Mouse (Mus musculus): ENCODE results near the gene Blm.

Blm gene

DNA sequence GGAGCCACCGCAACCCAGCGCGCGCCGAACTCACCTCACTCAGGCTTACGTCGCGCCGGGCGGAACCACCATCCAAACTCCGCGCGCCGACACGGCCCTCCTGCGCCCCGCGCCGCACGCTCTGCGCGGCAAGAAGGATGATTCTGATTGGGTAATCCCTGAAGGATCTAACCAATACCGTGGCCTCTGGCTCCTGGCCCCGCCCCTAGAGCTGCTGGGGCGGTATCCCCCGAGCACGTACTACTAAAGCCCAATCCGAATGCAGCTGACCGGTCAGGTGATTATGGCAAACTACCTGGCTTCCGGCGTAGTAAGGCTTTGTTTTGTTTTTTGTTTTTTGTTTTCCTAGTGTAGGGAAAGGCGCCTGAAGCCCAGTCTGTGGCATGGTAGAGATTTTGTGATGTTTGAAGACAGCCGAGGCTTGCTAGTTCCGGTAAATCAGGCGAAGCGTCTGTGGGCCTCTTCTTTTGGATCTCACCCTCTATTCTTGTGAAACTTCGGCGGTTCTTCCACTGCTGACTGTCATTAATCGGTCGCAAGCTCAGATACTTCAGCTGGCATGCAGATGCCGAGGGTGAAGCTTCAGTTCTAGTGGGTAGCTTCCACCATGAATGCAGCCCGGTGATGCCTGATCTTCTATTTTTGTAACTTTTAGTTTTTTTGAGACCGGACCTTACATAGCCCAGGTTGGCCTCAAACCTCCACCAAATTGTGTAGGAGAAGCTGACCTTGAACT lies at the start of gene Blm:
Gene Blm, minus strand, starts transcription at position 111 of the 736 bp plus-strand sequence.
- DNase-seq (ENCODE audit: low spot score in 2 of 2), result peak; percentile 96 to 97

GRCm38 (mm10) chr7:80583981-80584380 lies 49.1 kb upstream of the Blm start:
- no peak for DNase-seq (ENCODE audit: low spot score in 2 of 2)

DNA sequence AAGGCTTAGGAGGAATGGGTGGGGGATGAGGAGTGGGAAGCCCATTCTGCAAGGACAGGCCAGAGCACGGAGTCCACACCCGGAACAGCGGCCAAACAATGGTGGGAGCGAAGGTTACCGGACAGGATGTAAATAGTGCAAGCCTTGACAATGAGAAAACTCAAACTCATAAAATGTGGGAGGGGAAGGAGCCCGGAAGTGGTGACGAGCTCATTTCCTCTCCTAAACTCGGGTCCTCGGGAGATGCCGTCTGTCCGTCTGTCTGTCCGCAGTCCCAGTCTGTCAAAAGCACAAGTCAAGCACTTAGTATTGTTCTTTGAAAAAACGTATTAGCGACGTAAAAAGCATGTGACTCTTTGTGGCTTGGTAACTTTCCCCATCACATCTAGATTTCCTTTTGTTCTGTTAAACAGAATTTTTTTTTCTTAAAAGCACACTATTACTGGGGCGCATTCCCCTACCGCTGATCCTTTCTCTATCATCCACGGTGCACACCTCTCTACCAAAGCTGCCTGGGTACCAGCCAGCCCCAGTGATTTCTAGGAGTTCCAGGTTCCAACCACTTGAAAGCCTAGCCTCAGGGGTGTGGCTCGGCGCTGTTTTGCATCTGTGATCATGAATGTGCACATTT lies 48.0 kb upstream of the Blm start:
- DNase-seq (ENCODE audit: low spot score in 2 of 2), result no peak

DNA sequence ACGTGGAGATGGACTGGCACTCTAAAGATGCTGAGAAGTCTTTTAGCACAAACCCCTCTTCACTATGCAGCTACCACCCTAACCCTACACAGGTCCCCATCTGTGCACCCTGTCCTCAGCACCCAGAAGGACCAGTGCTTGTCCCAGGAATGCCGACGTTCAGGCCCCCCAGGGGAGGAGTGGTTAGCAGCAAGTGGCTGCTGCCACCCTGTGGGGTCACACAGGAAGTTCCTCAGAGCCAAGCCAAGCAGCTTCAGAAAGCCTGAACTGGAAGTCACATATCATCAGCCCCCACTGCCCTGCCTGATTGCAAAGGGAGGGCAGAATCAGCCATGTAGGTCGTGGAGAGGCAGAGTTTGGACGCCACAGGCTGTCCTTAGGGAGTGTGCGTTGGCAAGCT lies 45.4 kb upstream of the Blm start:
- no peak for DNase-seq (ENCODE audit: low spot score in 2 of 2)

DNA sequence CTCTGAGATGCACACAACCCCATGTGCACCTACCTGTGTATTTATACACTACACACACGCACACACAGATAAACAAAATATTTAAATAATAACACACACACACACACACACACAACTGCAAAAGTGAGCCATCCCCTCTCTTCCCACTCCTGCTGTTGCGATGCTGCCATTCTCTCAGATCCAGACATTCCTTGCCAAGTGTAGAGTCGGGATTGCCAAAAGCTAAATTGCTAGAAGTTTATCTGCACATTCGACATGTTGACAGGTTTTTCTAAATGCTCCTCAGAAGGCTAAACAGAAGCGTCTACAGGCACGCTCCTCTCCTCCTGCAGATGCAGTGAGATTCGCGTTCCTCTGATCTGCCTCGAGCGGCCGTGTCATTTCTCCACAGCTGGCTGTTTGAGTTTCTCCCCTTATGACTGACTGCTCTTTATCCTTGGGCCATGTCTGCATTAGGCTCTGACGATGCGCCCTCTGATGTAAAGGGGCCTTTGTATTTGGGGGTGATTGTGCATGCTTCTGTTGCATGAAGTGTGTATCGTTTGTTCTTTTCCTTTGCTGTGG lies 42.6 kb upstream of the Blm start:
- no peak for DNase-seq (ENCODE audit: low spot score in 2 of 2)

- no peak for DNase-seq (ENCODE audit: low spot score in 2 of 2)
These were observed 41.7 kb upstream of the Blm start for GRCm38 (mm10) chr7:80576626-80577025.

- no peak for DNase-seq (ENCODE audit: low spot score in 2 of 2)
These were observed 40.8 kb upstream of the Blm start for GRCm38 (mm10) chr7:80575750-80576149.

- DNase-seq (ENCODE audit: low spot score in 2 of 2), result no peak
These were observed 38.2 kb upstream of the Blm start for GRCm38 (mm10) chr7:80573076-80573475.

DNA sequence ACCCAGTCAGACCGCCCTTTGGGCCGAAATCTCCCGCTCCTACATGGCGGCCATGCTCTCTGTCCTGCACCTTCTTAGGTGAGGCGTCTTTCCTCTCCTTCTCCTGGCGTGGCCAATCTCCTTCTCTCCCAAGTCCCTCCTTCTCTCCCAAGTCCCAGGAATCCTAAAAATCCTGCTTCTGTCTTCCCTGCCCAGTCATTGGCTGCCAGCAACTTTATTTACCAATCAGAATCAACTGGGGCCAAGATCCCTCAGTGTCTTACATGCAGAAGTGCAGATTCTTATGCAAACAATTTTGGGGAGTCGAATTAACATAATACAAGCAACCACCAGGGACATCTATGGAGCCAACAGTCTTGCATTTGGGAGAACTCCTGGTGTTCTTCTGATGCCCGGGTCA lies 33.1 kb upstream of the Blm start:
- no peak for DNase-seq (ENCODE audit: low spot score in 2 of 2)

- DNase-seq (ENCODE audit: low spot score in 2 of 2), result no peak
These were observed 27.0 kb upstream of the Blm start for GRCm38 (mm10) chr7:80561931-80562330.

- DNase-seq (ENCODE audit: low spot score in 2 of 2), result no peak
These were observed 26.4 kb upstream of the Blm start for GRCm38 (mm10) chr7:80561271-80561670.

DNA sequence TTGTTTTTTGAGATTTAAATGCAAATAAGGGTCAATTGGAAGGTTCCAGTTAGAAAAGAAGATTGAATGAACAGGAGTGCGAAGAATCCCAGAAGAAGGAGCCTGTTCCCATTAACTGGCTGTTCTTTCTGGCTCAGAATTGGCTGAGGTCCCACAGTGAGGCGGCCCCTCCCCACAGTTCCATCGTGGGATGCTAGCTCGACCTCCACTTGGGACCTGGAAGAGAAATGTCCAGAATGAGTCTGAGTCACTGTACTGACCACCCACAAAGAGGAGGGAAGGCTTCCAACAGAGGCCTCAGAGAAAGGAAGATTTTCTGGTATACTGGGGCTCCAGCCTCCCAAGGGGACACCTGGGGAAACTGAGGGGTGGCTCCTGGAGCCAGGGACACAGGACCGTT lies 23.7 kb upstream of the Blm start:
- no peak for DNase-seq (ENCODE audit: low spot score in 2 of 2)

DNA sequence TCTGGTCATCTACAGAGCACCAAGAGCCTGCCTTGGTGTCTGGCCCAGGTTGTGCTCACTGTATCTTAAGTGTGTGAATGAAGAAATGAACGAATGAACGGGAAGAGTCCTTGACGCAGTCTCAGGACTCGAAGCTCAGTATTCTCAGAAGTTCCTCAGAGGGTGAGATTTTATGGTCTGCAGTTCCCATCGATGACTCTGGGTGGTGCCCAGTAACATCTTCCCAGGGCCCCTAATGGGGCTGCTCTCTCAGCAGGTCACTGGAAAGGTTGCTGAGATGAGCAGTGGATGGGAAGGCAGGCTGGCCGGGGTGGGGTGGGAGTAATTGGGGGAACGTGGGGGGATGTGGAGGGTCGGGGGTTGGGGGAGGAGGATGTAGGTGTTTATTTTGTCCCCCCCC lies 23.2 kb upstream of the Blm start:
- no peak for DNase-seq (ENCODE audit: low spot score in 2 of 2)

DNA sequence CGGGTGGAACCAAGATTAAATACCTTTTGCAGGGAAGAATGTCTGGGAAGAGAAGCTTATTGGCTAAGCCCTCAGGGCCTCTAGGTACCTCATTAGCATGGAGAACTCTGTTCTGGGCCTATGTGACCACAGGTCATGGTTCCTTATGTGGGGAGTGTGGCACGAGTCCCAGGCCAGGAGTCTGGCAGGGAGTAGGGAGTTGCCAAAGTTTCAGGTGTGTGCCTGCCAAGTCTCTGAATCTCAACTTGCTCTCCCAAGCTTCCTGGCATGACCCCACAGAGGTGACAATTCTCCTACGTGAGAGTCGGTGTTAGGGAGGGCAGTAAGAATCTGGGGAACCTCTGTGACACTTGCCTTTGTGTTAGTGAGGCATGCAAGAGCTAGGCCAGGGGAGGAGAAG lies 22.2 kb upstream of the Blm start:
- DNase-seq (ENCODE audit: low spot score in 2 of 2), result no peak

DNA sequence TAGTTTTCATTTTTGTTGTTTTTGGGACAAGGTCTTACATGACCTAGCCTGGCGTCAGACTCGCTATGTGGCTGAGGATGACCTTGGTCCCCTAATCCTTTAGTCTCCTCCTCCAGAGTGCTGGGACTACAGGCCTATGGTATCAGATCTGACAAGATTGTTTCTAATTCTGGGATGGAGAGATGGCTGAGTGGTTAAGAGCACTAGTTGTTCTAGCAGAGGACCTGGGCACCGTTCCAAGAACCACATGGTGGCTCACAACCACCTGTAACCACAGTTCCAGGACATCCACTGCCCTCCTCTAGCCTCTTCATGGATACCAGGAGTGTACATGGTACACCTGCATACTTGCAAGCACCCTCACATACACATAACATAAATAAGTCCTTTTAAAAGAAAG lies 21.2 kb upstream of the Blm start:
- no peak for DNase-seq (ENCODE audit: low spot score in 2 of 2)

GRCm38 (mm10) chr7:80555146-80555545 lies 20.2 kb upstream of the Blm start:
- no peak for DNase-seq (ENCODE audit: low spot score in 2 of 2)

DNA sequence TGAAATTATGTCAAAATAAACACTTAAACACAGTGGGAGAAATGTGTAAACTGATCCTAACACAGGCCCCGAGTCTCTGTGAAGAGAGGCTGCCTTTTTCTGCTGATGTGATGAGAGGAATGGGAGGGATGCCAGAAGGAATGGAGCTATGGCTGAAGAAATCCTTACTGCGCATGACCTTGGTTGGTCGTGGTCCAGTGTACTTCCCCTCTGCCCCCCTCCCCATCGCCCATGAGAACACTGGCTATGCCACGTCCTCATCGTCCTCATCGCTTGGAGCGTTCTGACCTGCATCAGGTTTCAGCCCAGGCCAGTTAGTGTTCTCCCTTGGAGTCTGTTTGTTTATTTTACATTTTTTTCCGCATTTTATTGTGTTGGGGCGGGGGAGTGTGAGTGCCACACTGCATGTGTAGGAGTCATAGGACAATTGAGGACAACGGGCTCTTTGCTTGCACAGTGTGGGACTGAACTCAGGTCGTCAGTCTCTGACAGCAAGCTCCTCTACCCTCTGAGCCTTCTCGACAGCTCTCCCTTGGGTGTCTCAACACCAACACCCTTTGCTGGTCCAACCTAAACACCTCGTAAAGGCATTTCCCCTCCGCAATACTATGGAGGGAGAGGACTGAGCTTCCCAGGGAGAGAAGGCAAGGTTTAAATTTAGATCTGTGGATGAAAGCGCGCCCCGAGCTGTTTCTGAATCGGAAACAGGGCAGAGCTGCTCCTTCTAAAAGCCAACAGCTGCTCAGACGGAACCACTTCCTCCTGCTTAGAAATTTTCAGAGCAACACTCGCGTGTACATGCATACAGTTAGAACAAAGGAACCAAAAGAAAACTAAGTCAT lies 19.5 kb upstream of the Blm start:
- DNase-seq (ENCODE audit: low spot score in 2 of 2), result peak in 1 of 2 experiments; percentile 44

- no peak for DNase-seq (ENCODE audit: low spot score in 2 of 2)
These were observed 13.8 kb upstream of the Blm start for GRCm38 (mm10) chr7:80548513-80549260.

- DNase-seq (ENCODE audit: low spot score in 2 of 2), result no peak
These were observed 7.4 kb upstream of the Blm start for GRCm38 (mm10) chr7:80542139-80542831.

DNA sequence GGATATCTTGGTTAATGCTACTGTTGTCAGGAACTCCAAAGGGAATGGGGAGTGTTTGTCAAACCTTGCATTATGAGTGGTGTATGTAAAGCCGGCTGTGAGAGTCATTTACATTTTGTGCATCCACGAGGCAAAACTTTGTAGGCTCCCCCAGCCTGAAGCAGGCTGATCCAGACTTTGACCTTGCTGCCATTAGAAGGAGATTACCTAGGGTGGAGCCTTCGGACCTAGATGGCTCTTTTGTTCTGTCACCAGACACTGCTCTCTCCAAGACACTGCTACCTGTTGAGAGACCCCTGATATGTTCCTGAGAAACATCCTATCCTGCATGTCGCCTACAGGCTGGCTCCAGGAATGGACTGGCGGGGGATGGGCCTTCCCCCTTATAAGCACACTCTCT lies 4.7 kb upstream of the Blm start:
- no peak for DNase-seq (ENCODE audit: low spot score in 2 of 2)

Measured in right cerebral cortex, postnatal 36 days (tissue).